Mouse (Mus musculus) hindbrain, embryonic 16.5 days (tissue): ENCODE data around the gene Rapgef4. TPM values are rescaled to one million over a fixed set of nuclear protein-coding genes. Genes with fewer than 3 reads are reported as not detected.

Experiments used
- ATAC-seq: fragments of 200-750 bp; cut with Nextera tagmentation; 2 replicates; pipeline ENCODE4 v1.8.0; 2017; ENCODE audit warnings: moderate TSS enrichment, moderate library complexity
- H3K27ac ChIP-seq: fragments of 300-500 bp; sonication (generic); 2 replicates; pipeline ENCODE4 v1.5.1; 2014; ENCODE audit warnings: low read depth, mild to moderate bottlenecking, control low read depth, low read length, moderate library complexity
- H3K27me3 ChIP-seq: fragments of 300-500 bp; sonication (generic); replicated peaks from 2 replicates; pipeline ENCODE4 v1.6.1; 2014; ENCODE audit warnings: low read length; ENCODE audit not compliant: control insufficient read depth, insufficient read depth
- H3K36me3 ChIP-seq: fragments of 300-500 bp; sonication (generic); 2 replicates; pipeline ENCODE4 v1.6.1; 2014; ENCODE audit warnings: mild to moderate bottlenecking, low read length, moderate library complexity, mixed read lengths; ENCODE audit not compliant: control insufficient read depth, insufficient read depth
- H3K4me1 ChIP-seq: fragments of 300-500 bp; sonication (generic); 2 replicates; pipeline ENCODE4 v1.6.1; 2014; ENCODE audit warnings: low read depth, low read length; ENCODE audit not compliant: control insufficient read depth, insufficient read depth
- H3K4me2 ChIP-seq: fragments of 300-500 bp; sonication (generic); 2 replicates; pipeline ENCODE4 v1.6.1; 2014; ENCODE audit warnings: mild to moderate bottlenecking, low read length, control low read depth, moderate library complexity
- H3K4me3 ChIP-seq: fragments of 300-500 bp; sonication (generic); 2 replicates; pipeline ENCODE4 v1.5.1; 2014; ENCODE audit warnings: mild to moderate bottlenecking, low read length, control low read depth, moderate library complexity
- H3K9ac ChIP-seq: fragments of 300-500 bp; sonication (generic); 2 replicates; pipeline ENCODE4 v1.6.1; 2014; ENCODE audit warnings: low read depth, mild to moderate bottlenecking, control low read depth, low read length, moderate library complexity
- H3K9me3 ChIP-seq: fragments of 300-500 bp; sonication (generic); 2 replicates; pipeline ENCODE4 v1.6.1; 2014; ENCODE audit warnings: mild to moderate bottlenecking, low read length, moderate library complexity; ENCODE audit not compliant: control insufficient read depth
- WGBS: fragments of 180-500 bp; shearing (Covaris S2); extraction: QIAGEN DNeasy Blood & Tissue Kit; methylation state at CpG from one replicate; pipeline ENCODE4 v1.1.7; 2014; 5-methylcytosine and 5-hydroxymethylcytosine counted together
- polyA plus RNA-seq: library from polyadenylated mRNA; unstranded; fragments of >200 nt; fragmentation: Nextera tagmentation; extraction: Ambion mirVana; gene quantifications from 2 replicates; pipeline ENCODE4 v1.2.1, GENCODE M21; 2015

The Rapgef4 gene
- polyA plus RNA-seq, 1 experiment from 2014 or later: 41.3 TPM

DNA sequence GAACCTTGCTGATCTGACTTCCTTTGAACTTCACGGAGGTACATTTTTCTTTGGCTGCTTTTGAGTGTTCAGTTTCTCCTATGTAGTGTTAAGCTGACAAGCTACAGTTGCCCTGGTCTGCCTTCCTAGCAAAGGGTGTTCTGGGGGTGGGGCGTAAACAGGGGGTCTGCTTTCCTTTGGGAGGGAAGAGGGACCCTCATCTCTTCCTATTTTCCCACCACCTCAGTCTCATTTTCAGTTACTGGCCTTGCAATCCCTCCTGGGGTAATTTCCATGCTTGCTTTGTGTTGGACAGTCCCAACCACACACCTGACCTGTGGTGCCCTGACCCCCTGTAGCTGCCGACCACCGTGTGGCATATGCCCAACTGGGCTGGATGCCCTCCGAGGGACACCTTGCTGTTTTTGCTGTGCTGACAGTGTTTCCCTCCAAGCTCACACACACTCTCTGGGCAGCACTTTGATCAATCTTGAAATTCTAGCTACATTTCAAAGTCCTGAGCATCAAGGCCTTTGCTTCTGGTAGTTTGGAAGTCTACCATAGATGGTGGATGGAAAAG lies 48.6 kb downstream of the Rapgef4 start:
- WGBS: 86% methylated on average over 5 of the region's 5 CpGs
- Histone ChIP-seq H3K4me1 (no peaks in the 10 kb centered on the region), H3K4me3 (no peak overlapping the region), H3K27me3 (no peaks in the 10 kb centered on the region), H3K36me3 (no peaks in the 10 kb centered on the region), H3K9ac (no peak overlapping the region), H3K9me3 (0 out of 2 replicates have a peak, but pooled peaks cover 2% of the 10 kb centered on the region), H3K27ac (no peak overlapping the region), H3K4me2 (no peak overlapping the region)
- ATAC-seq: no peak

DNA sequence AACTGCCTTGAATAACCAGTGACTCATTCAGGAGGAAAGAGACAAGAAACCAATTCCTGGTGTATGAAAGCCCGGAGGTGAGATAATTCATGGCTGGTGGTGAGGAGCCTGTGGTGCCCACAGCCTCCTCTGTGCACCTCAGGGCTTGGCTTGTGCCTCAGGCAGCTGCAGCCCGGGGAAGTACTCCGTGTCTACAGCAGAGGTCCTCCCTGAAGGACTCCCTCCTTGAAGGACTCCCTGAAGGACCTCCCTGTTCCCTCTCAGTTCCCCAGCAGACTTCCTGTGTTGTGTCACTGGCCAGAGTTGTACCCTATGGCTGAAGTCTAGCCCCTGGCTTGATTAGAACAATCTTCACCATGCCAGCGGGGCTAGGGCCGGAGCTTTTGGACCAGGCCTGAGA lies 50.7 kb downstream of the Rapgef4 start:
- no peaks in the 10 kb centered on the region for H3K27me3 ChIP-seq
- H3K4me3 ChIP-seq: no peak overlapping the region
- H3K36me3 ChIP-seq: no peaks in the 10 kb centered on the region
- no peak overlapping the region for H3K27ac ChIP-seq
- H3K4me2 ChIP-seq: no peak overlapping the region
- no peak overlapping the region for H3K9ac ChIP-seq
- WGBS: 79% methylated on average over 5 of the region's 5 CpGs
- H3K4me1 ChIP-seq: no peaks in the 10 kb centered on the region
- H3K9me3 ChIP-seq: no peaks in the 10 kb centered on the region
- ATAC-seq: no peak

DNA sequence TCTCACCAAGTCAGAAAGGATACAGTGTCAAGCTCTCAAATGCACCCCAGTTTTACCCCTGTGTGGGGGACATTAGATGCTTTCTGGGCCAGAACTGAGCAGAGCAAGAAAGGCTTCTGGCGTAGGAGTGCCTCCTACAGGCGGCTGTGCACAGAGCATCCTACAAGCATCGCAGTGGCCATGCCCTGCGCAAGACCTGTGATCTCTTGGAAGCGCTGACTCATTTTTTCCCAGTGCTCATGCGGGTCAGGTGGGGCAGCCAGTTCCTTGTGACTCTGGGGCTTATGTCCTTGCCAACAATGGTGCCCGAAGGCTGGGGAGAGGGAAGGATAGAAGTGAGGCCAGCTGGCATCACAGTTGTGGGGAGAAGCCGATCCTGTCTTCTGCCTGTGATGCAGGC lies 54.6 kb downstream of the Rapgef4 start:
- Histone ChIP-seq H3K27ac (no peak overlapping the region), H3K27me3 (peaks cover 2% of the 10 kb centered on the region; the same call in 1 of the 2 replicates), H3K4me3 (no peak overlapping the region), H3K4me1 (peaks cover 3% of the 10 kb centered on the region; the same call in 1 of the 2 replicates), H3K9me3 (no peaks in the 10 kb centered on the region), H3K9ac (no peak overlapping the region), H3K4me2 (no peak overlapping the region), H3K36me3 (no peaks in the 10 kb centered on the region)
- no peak for ATAC-seq
- 53% methylated on average over 8 of the region's 8 CpGs for WGBS

GRCm38 (mm10) chr2:72037357-72037756 lies 56.3 kb downstream of the Rapgef4 start:
- no peak for ATAC-seq
- 87% methylated on average over 5 of the region's 5 CpGs for WGBS
- H3K36me3 ChIP-seq: no peaks in the 10 kb centered on the region

DNA sequence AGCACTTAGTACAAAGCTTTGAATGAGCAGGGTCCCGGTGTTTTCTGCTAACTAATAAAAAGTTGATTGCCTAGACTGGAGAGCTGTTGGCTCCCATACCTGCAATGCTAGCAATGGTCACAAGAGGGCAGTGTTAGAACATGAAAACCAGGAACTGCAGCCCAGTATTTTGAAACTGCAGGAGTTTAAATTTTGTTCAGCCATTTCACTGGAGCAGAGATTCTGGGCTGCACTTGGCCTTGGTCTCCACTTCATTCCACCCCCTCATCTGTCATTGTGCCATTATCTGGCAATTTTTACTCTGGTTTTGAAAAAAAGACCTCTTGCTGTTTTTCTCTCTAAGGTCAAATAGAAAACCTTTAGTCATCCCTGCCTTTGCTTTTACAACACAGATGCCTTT lies 57.2 kb downstream of the Rapgef4 start:
- ATAC-seq: peak; percentile 55

More at GRCm38 (mm10) chr2:72037357-72037756, 56.3 kb downstream of the Rapgef4 start:
- Histone ChIP-seq H3K4me2 (no peak overlapping the region), H3K9me3 (no peaks in the 10 kb centered on the region), H3K9ac (no peak overlapping the region), H3K27ac (no peak overlapping the region), H3K4me1 (peaks cover 3% of the 10 kb centered on the region; the same call in 1 of the 2 replicates), H3K27me3 (peaks cover 2% of the 10 kb centered on the region; the same call in 1 of the 2 replicates), H3K4me3 (no peak overlapping the region)

DNA sequence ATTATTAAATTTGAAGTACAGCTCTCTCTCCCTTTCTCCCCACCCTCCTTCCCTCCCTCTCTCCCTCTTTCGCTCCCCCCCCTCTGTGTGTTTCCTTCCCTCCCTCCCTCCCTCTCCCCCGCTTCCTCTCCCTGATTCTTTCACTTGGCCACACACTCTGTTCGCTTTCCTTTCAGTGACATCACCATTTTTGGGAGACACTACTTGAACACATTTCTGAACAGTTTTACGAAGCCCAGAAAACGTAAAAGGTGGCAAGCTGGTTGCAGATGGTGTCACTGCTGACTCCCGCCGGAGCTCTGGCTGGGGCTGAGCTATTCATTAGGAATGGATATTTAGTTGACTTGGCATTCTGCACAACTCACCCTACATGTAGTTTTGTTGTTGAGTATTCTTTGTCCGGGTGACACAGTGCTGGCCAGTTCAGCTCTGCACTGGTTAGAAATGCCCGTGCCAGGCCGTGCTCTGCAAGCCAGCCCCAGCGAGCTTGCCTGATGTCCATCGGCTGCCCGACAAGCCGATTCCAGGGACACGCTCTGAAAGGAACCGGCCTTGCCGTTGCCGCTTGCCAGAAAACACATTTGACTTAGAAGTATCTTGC lies 57.7 kb downstream of the Rapgef4 start:
- ATAC-seq: peak; percentile 87
- Histone ChIP-seq H3K4me3 (no peak overlapping the region), H3K27me3 (peaks cover 2% of the 10 kb centered on the region; the same call in 1 of the 2 replicates), H3K4me2 (peak overlapping the region; percentile 6), H3K27ac (no peak overlapping the region; the same call in 1 of the 2 replicates), H3K4me1 (peaks cover 3% of the 10 kb centered on the region; the same call in 1 of the 2 replicates), H3K9ac (no peak overlapping the region), H3K36me3 (no peaks in the 10 kb centered on the region), H3K9me3 (no peaks in the 10 kb centered on the region)
- WGBS: 32% methylated on average over 18 of the region's 18 CpGs

More for the DNA sequence above, 57.2 kb downstream of the Rapgef4 start:
- Histone ChIP-seq H3K36me3 (no peaks in the 10 kb centered on the region), H3K4me3 (no peak overlapping the region), H3K9me3 (no peaks in the 10 kb centered on the region), H3K9ac (no peak overlapping the region), H3K27ac (no peak overlapping the region), H3K4me1 (peaks cover 3% of the 10 kb centered on the region; the same call in 1 of the 2 replicates), H3K27me3 (peaks cover 2% of the 10 kb centered on the region; the same call in 1 of the 2 replicates), H3K4me2 (no peak overlapping the region; the same call in 1 of the 2 replicates)
- 14% methylated on average over 1 of the region's 1 CpGs for WGBS

- no peak overlapping the region for H3K4me3 ChIP-seq
- WGBS: 39% methylated on average over 8 of the region's 8 CpGs
- H3K4me2 ChIP-seq: no peak overlapping the region
- no peaks in the 10 kb centered on the region for H3K36me3 ChIP-seq
- H3K27ac ChIP-seq: no peak overlapping the region
- H3K27me3 ChIP-seq: peaks cover 2% of the 10 kb centered on the region; the same call in 1 of the 2 replicates
- no peak for ATAC-seq
- peaks cover 3% of the 10 kb centered on the region; the same call in 1 of the 2 replicates for H3K4me1 ChIP-seq
- H3K9ac ChIP-seq: no peak overlapping the region
- H3K9me3 ChIP-seq: no peaks in the 10 kb centered on the region
Measured at GRCm38 (mm10) chr2:72039522-72040045, 58.5 kb downstream of the Rapgef4 start.

DNA sequence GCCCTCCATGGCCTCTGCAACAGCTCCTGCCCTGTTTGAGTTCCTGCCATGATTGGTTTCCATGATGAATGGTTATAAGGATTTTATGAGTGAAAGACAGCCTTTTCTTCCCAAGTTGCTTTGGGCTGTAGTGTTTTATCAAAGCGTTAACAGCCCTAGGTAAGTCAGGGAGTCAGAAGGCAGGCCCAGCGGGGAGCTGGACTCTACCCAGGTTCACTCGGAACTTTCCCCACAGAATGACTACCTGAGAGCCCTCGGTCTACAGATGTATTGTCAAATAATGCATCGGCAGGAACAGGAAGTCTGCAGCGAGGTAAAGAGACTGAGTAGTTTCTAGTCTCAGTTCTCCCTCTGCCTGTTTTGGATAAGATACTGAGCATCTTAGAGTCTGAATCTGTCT lies 60.0 kb downstream of the Rapgef4 start:
- WGBS: 93% methylated on average over 6 of the region's 6 CpGs
- Histone ChIP-seq H3K27ac (no peak overlapping the region), H3K4me2 (no peak overlapping the region), H3K9ac (no peak overlapping the region), H3K9me3 (no peaks in the 10 kb centered on the region), H3K27me3 (peaks cover 2% of the 10 kb centered on the region; the same call in 1 of the 2 replicates), H3K4me3 (no peak overlapping the region), H3K4me1 (peaks cover 8% of the 10 kb centered on the region), H3K36me3 (no peaks in the 10 kb centered on the region)
- ATAC-seq: no peak

GRCm38 (mm10) chr2:72042093-72042492 lies 61.1 kb downstream of the Rapgef4 start:
- H3K4me3 ChIP-seq: no peak overlapping the region
- no peaks in the 10 kb centered on the region for H3K9me3 ChIP-seq
- no peak overlapping the region for H3K4me2 ChIP-seq
- H3K4me1 ChIP-seq: peaks cover 8% of the 10 kb centered on the region
- no peak for ATAC-seq
- H3K27ac ChIP-seq: no peak overlapping the region
- H3K36me3 ChIP-seq: no peaks in the 10 kb centered on the region
- 89% methylated on average over 10 of the region's 10 CpGs for WGBS
- H3K27me3 ChIP-seq: peaks cover 2% of the 10 kb centered on the region; the same call in 1 of the 2 replicates
- H3K9ac ChIP-seq: no peak overlapping the region
